Mouse (Mus musculus): Measurements from ENCODE around the gene Snrnp25. TPM values are rescaled to one million over a fixed set of nuclear protein-coding genes. Genes with fewer than 3 reads are reported as not detected.

Snrnp25 gene
- polyA plus RNA-seq (2017; shearing (Covaris generic)): 10 to 100 TPM; 34.8 to 35.2 TPM

GRCm38 (mm10) chr11:32205058-32205873 is at the start of gene Snrnp25:
Snrnp25 (plus strand) TSS chr11:32205415.

DNA sequence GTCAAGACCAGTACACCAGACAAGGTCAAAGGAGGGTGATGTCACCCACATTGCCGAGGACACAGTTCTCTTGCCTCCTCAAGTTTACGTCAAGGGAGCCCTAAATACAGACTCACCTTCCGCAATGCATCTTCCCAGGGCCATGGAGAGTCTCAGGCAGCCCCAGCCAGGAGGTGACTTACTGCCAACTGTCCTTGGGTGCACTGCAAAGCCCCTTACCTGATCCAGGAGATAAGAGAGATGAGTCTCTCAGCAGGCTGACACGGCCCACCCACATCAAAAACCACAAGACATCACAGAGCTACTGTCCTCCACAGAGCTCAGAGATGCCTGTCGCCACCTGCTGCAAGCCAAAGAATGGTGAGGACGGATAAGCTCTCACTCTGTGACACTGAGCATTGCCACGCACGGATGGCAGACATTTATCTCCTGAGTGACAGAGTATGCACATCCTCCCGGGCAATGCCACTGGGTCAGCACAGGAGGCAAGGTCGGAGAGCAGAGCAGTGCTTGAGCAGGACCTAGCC is 5.1 kb upstream of the Snrnp25 start, which contains the start of gene Il9r:
TSS of gene Il9r (minus strand) at position 205 of the 527 bp plus-strand sequence.

GRCm38 (mm10) chr11:32221951-32222409 is 16.8 kb downstream of the Snrnp25 start, which contains the start of gene Rhbdf1:
Rhbdf1 (minus strand) TSS chr11:32222300.

DNA sequence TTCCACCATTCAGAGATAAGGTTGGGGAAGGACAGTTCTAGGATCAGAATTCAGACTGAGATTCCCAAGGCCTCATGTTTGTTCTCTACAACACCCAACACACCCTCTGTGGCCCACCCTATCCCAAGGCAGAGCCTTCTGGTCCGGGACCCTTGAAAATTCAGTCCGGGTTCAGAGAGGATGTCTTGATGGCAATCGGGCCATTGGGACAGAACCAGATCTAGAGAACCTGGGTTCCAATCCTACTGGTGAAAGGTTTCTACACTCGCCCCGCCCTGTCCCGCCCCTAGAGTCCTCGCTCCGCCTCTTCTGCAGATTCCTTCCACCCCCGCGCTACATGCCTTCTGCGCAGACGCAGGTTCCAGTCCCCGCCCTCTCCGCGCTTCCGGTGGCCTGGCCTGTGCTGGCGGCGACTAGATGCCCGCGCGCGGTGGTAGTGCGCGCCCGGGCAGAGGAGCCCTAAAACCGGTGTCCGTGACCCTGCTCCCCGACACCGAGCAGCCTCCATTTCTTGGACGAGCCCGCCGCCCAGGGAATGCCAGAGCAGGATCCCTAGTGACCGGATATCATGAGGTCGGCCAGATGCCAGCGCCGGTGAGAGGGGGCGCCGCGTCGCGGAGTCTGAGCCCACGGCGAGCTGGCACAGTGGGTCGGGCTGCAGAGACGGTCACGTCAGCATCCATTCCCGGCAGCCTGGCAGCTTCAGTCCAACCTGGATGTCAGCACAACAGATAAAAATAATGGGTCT is 21.1 kb downstream of the Snrnp25 start, which contains the start of gene Mpg:
TSS of gene Mpg (plus strand) at position 382 of the 748 bp plus-strand sequence.

Other genes starting within 250 kb of the Snrnp25 start
- not detected for gene 4930524B15Rik, start 239.8 kb upstream of the Snrnp25 start, polyA plus RNA-seq (2017; shearing (Covaris generic))
- gene Nsg2, start 205.0 kb upstream of the Snrnp25 start, polyA plus RNA-seq (2017; shearing (Covaris generic)): 100 to 1,000 TPM in 1 of 2 experiments, 10 to 100 TPM in 1; 94.8 to 121 TPM
- 10 to 100 TPM; 10.5 to 15.5 TPM for gene Il9r, start 5.1 kb upstream of the Snrnp25 start, polyA plus RNA-seq (2017; shearing (Covaris generic))
- gene Rhbdf1, start 16.9 kb downstream of the Snrnp25 start, polyA plus RNA-seq (2017; shearing (Covaris generic)): 1 to 10 TPM in 1 of 2 experiments, not detected in 1; 1.2 TPM
- gene Mpg, start 21.1 kb downstream of the Snrnp25 start, polyA plus RNA-seq (2017; shearing (Covaris generic)): 10 to 100 TPM; 24.2 to 33.4 TPM
- 10 to 100 TPM; 58.4 to 59.6 TPM for gene Nprl3, start 62.3 kb downstream of the Snrnp25 start, polyA plus RNA-seq (2017; shearing (Covaris generic))
- not detected for gene Hba-x, start 71.0 kb downstream of the Snrnp25 start, polyA plus RNA-seq (2017; shearing (Covaris generic))
- gene Hba-a1, start 78.1 kb downstream of the Snrnp25 start, polyA plus RNA-seq (2017; shearing (Covaris generic)): 10 to 100 TPM in 1 of 2 experiments, 1 to 10 TPM in 1; 5.1 to 13.4 TPM
- gene Hbq1b, start 81.5 kb downstream of the Snrnp25 start, polyA plus RNA-seq (2017; shearing (Covaris generic)): under 1 TPM in 1 of 2 experiments, not detected in 1; 0.31 TPM
- 10 to 100 TPM in 1 of 2 experiments, 1 to 10 TPM in 1; 7.1 to 35.9 TPM for gene Hba-a2, start 91.1 kb downstream of the Snrnp25 start, polyA plus RNA-seq (2017; shearing (Covaris generic))
- not detected for gene Hbq1a, start 94.7 kb downstream of the Snrnp25 start, polyA plus RNA-seq (2017; shearing (Covaris generic))
- 1 to 10 TPM in 1 of 2 experiments, under 1 TPM in 1; 0.23 to 1.9 TPM for gene Sh3pxd2b, start 142.4 kb downstream of the Snrnp25 start, polyA plus RNA-seq (2017; shearing (Covaris generic))
- 1 to 10 TPM; 7.7 to 8.0 TPM for gene Ubtd2, start 250.0 kb downstream of the Snrnp25 start, polyA plus RNA-seq (2017; shearing (Covaris generic))

Data from inflammation-experienced regulatory T-cells (primary cell).